Mouse (Mus musculus) spleen, adult 2 months (tissue): ENCODE results near the gene Nrf1.

ENCODE experiments used
- CTCF ChIP-seq: fragments of 200-500 bp; IDR thresholded peaks from 2 replicates; pipeline ENCODE4 v1.5.1; 2011; ENCODE audit warnings: mild to moderate bottlenecking, inconsistent platforms; ENCODE audit not compliant: insufficient read depth, insufficient read length, insufficient replicate concordance; ENCODE audit errors: extremely low read depth
- POLR2A ChIP-seq: fragments of 200-500 bp; IDR thresholded peaks from 2 replicates; pipeline ENCODE4 v1.6.1; 2011; ENCODE audit warnings: low read depth, low read length, inconsistent platforms

DNA sequence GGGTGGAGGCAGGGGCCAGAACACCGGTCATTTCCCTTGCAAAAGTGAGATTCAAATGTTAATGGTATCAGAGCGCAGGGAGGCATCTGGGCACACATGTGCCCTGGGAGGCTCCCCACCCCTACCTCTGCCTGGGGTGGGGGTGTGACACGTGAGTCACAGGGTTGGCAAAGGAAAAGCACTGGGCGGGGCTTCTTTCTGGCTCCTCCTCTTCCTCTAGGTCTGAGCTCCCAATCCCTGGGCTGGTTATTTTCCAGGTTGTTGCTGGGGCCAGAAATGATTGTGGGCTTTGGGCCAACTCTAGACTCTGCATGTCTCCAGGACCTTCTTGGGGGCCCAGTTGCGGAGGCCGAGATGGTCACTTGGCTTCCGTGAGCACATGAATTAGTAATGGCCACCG is 148.4 kb downstream of the Nrf1 start:
- TF ChIP-seq CTCF = no peak
- TF ChIP-seq POLR2A = no peak
